Mouse (Mus musculus): ENCODE results near the gene Zfp940. TPM values are rescaled to one million over a fixed set of nuclear protein-coding genes. Genes with fewer than 3 reads are reported as not detected.
"Not testable (repeated sequence)": the region's sequence is repeated elsewhere in the genome, so short reads cannot be mapped to it uniquely, and the experiment has no call there.

Zfp940 gene
- total RNA-seq (2014; fragmentation: Nextera tagmentation), result 4.6 TPM in 2 replicates
- total RNA-seq (2017), result 8.2 and 10.7 TPM in 2 replicates

- peak; percentile 100 for ATAC-seq (replicated peaks; ENCODE audit: low FRiP score, low TSS enrichment, poor library complexity, severe bottlenecking)
Observed at GRCm38 (mm10) chr7:29853219-29853842, at the start of gene Zfp940. Gene Zfp940, minus strand, starts transcription at chr7:29853669.

GRCm38 (mm10) chr7:29898351-29898750, 44.9 kb upstream of the Zfp940 start:
- no peak for ATAC-seq (replicated peaks; ENCODE audit: low FRiP score, low TSS enrichment, poor library complexity, severe bottlenecking)

- ATAC-seq (replicated peaks; ENCODE audit: low FRiP score, low TSS enrichment, poor library complexity, severe bottlenecking), result no peak
Observed at GRCm38 (mm10) chr7:29892756-29893155, 39.3 kb upstream of the Zfp940 start.

GRCm38 (mm10) chr7:29890501-29890900, 37.0 kb upstream of the Zfp940 start:
- no peak for ATAC-seq (replicated peaks; ENCODE audit: low FRiP score, low TSS enrichment, poor library complexity, severe bottlenecking)

- no peak for ATAC-seq (replicated peaks; ENCODE audit: low FRiP score, low TSS enrichment, poor library complexity, severe bottlenecking)
Observed at GRCm38 (mm10) chr7:29880916-29881315, 27.4 kb upstream of the Zfp940 start.

- ATAC-seq (replicated peaks; ENCODE audit: low FRiP score, low TSS enrichment, poor library complexity, severe bottlenecking), result no peak
Observed at GRCm38 (mm10) chr7:29880056-29880455, 26.6 kb upstream of the Zfp940 start.

GRCm38 (mm10) chr7:29877561-29877960, 24.1 kb upstream of the Zfp940 start:
- not testable (repeated sequence) for ATAC-seq (replicated peaks; ENCODE audit: low FRiP score, low TSS enrichment, poor library complexity, severe bottlenecking)

- no peak for ATAC-seq (replicated peaks; ENCODE audit: low FRiP score, low TSS enrichment, poor library complexity, severe bottlenecking)
Observed at GRCm38 (mm10) chr7:29874256-29874655, 20.8 kb upstream of the Zfp940 start.

GRCm38 (mm10) chr7:29861660-29862059, 8.2 kb upstream of the Zfp940 start:
- no peak for ATAC-seq (replicated peaks; ENCODE audit: low FRiP score, low TSS enrichment, poor library complexity, severe bottlenecking)

- peak; percentile 100 for ATAC-seq (replicated peaks; ENCODE audit: low FRiP score, low TSS enrichment, poor library complexity, severe bottlenecking)
Observed at GRCm38 (mm10) chr7:29859532-29860517, 6.4 kb upstream of the Zfp940 start, which contains the start of gene Zfp420. Gene Zfp420, plus strand, starts transcription at chr7:29859979.

GRCm38 (mm10) chr7:29852831-29853218, 644 bp downstream of the Zfp940 start:
- no peak for ATAC-seq (replicated peaks; ENCODE audit: low FRiP score, low TSS enrichment, poor library complexity, severe bottlenecking)

- ATAC-seq (replicated peaks; ENCODE audit: low FRiP score, low TSS enrichment, poor library complexity, severe bottlenecking), result no peak
Observed at GRCm38 (mm10) chr7:29844616-29845015, 8.9 kb downstream of the Zfp940 start.

GRCm38 (mm10) chr7:29842105-29842504, 11.4 kb downstream of the Zfp940 start:
- ATAC-seq (replicated peaks; ENCODE audit: low FRiP score, low TSS enrichment, poor library complexity, severe bottlenecking), result no peak

GRCm38 (mm10) chr7:29839256-29839655, 14.2 kb downstream of the Zfp940 start:
- no peak for ATAC-seq (replicated peaks; ENCODE audit: low FRiP score, low TSS enrichment, poor library complexity, severe bottlenecking)

- ATAC-seq (replicated peaks; ENCODE audit: low FRiP score, low TSS enrichment, poor library complexity, severe bottlenecking), result no peak
Observed at GRCm38 (mm10) chr7:29836816-29837215, 16.7 kb downstream of the Zfp940 start.

- no peak for ATAC-seq (replicated peaks; ENCODE audit: low FRiP score, low TSS enrichment, poor library complexity, severe bottlenecking)
Observed at GRCm38 (mm10) chr7:29829804-29830203, 23.7 kb downstream of the Zfp940 start.

GRCm38 (mm10) chr7:29828001-29828400, 25.5 kb downstream of the Zfp940 start:
- no peak for ATAC-seq (replicated peaks; ENCODE audit: low FRiP score, low TSS enrichment, poor library complexity, severe bottlenecking)

GRCm38 (mm10) chr7:29818619-29819254, 34.7 kb downstream of the Zfp940 start:
- peak; percentile 76 for ATAC-seq (replicated peaks; ENCODE audit: low FRiP score, low TSS enrichment, poor library complexity, severe bottlenecking)

- ATAC-seq (replicated peaks; ENCODE audit: low FRiP score, low TSS enrichment, poor library complexity, severe bottlenecking), result peak; percentile 93
Observed at GRCm38 (mm10) chr7:29815910-29816429, 37.5 kb downstream of the Zfp940 start, which contains the start of gene Zfp790. Gene Zfp790, plus strand, starts transcription at chr7:29816114.

Data from megakaryocyte-erythroid progenitor cell, adult 5-6 weeks (primary cell).